Mouse (Mus musculus) neutrophil, adult 65 days (primary cell): Measurements from ENCODE around the gene Pnmt. TPM values are rescaled to one million over a fixed set of nuclear protein-coding genes. Genes with fewer than 3 reads are reported as not detected.

ENCODE experiments used
- total RNA-seq: library from RNA; stranded (reverse); gene quantifications from 2 replicates; pipeline ENCODE4 v1.2.4, GENCODE M21; 2023

Gene Pnmt
- not detected in 2 replicates for total RNA-seq

DNA sequence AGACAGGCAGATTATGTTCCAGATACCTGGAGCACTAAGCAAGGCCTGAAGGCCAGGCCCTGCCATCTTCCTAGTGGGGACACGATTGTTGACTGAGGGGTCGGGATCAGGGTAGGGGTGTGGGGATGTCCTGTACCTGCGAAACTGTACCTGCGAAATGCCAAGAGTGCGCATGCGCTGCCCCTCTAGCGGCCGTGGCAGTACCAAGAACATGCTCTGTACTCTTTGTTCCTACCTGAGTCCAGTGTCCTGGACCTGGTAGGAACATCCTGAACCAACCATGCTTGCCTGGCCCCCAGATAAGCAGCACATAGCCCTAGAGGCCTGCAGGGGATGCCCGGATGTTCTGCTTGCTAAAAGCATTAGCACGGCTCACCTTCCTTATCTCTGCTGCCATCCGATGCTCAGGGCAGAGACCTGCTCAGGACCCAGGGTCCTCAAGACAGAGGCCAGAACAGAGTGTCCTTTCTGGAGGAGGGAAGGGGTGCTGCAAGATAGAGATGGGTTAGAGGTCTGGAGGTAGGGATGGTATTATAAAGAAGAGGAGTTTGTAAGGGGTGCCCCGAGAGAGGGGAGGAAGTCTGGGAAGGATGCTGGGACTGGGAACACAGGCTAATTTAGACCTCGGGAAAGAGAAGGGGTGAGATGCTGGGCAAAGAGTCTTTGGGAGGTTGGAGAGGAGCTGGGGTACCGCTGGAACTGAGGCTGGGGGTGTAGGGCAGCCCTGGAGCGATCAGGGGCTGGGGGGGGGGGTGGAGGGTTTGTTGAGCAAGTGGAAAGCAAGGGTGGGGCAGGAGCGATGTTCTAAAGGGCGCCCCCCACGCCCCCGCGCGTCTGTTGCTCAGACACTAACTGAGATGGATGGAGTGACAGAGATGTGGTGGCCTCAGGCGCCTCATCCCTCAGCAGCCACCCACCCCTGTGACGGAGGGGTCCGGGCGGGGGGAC is at the start of gene Pnmt:
Gene Pnmt, plus strand, starts transcription at position 813 of the 948 bp plus-strand sequence.

GRCm38 (mm10) chr11:98348083-98348961 is 37.9 kb upstream of the Pnmt start, which contains the start of gene Ppp1r1b:
Gene Ppp1r1b (plus strand): TSS chr11:98348404.

DNA sequence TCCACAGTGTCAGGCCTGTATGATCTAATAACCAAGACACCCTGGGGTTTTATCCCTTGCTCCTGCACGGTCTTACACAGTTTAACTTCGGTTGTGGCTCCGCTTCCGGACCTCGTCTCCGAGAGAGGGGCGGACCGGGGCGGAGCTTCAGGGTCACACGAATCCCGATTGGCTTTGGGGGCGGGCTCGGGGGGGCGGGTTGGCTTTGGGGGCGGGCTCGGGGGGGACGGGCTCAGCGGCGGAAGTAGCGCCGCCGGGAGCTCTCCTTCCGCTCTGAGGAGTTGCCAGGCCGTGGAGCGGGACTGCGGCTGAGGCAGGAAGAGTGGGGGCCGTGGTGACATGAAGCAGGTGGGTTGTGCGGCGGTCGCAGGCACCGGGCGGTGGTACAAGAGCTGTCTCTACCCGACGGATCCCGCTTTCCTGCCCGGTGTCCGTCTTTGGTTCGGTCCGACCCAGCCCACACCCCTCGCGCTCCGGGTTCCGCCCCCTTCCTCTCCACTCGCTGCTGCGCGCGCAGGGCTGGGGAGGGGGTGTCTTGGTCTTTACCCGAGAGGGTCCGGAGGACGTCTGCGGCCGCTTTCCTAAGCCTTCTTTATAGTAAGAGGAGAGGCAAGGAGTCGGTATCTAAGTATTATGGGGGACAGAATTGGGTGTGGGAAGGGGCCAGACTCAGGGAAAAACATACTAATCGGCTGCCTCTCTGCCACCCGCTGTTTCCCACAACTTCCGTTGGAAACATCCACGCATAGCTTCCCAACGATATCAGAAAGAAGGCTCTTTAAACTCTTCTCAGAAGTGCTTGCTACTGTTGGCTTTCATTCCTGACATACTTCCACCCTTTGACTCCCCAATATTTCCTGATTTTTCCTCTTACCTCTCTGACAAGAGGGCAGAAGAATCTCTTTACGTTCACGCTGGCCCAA is 27.8 kb upstream of the Pnmt start, which contains the start of gene Stard3:
Gene Stard3, plus strand, starts transcription at position 208 of the 923 bp plus-strand sequence.

DNA sequence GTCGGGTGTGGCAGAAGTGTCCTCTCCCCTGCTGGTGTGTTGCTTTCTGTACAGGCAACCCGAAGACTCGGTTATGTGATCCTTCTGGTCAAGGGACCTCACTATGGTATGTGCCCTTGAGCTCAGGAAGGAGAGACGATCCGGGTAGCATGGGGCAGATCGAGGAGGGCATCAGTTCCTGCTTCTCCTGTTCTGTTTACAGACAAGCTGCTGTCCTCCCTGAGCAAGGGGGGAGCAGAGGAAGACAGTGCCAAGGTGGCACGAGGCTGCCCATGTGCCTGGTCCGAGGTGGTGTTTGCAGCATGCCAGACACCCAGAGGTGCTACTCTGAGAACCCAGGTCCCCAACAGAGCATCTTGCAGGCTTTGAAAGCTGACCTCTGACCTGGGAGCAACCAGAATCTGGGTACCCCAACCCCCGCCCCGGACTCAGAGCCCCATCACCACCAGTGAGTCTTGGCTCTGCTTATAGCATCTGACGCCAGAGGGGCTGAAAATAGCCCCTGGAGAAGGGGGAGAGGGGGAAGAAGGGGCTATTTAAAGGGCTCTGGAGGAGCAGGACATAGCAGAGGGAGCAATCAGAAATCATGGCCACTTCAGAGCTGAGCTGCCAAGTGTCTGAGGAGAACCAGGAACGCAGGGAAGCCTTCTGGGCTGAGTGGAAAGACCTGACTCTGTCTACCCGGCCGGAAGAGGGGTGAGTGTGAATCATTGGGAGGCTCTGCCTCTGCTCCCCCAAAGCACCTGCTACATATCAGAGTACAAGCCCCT is 2.8 kb upstream of the Pnmt start, which contains the start of gene Tcap:
Gene Tcap, plus strand, starts transcription at position 551 of the 770 bp plus-strand sequence.

DNA sequence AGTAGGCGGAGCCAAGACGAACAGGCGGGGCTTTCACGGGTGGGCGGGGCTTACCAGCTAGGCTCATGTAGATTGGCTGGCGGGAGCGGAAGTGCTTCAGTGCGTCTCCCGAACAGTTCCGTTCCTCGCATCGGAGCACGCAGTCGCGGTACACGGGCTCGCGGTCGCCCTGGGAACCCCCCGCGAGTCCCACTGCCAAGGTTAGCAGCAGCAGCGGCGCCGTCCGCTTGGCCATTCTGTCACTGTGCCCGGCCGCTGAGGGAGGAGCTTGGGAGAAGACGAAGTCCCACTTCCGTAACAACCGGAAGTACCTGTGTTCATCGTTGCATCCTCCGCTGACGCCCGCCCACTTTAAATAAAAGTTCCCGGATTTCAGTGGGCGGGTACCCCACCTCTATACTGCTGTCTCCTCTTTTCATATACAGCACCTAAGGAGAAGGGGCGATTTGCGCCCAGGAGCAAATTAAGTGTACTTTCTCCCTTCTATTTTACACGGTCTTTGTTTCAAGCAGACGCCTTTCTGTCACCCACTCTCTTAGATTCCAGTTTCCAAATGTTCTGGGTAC is 14.0 kb downstream of the Pnmt start, which contains the start of gene Pgap3:
Gene Pgap3, minus strand, starts transcription at position 330 of the 566 bp plus-strand sequence.

GRCm38 (mm10) chr11:98412273-98412796 is 26.1 kb downstream of the Pnmt start, which contains the start of gene Erbb2:
Gene Erbb2 (plus strand): TSS chr11:98412470.

Other genes starting within 250 kb of the Pnmt start
- gene Fbxl20, start 236.0 kb upstream of the Pnmt start, total RNA-seq: 22.6 and 29.4 TPM in 2 replicates
- 29.4 and 43.1 TPM in 2 replicates for gene Med1, start 193.2 kb upstream of the Pnmt start, total RNA-seq
- gene Cdk12, start 183.4 kb upstream of the Pnmt start, total RNA-seq: 78.0 and 93.6 TPM in 2 replicates
- gene Neurod2, start 56.8 kb upstream of the Pnmt start, total RNA-seq: not detected in 2 replicates
- gene Ppp1r1b, start 38.0 kb upstream of the Pnmt start, total RNA-seq: not detected in 2 replicates
- gene Stard3, start 28.1 kb upstream of the Pnmt start, total RNA-seq: 34.1 and 40.6 TPM in 2 replicates
- not detected in 2 replicates for gene Tcap, start 2.6 kb upstream of the Pnmt start, total RNA-seq
- 1.3 and 1.9 TPM in 2 replicates for gene Pgap3, start 14.0 kb downstream of the Pnmt start, total RNA-seq
- not detected in 2 replicates for gene Erbb2, start 26.0 kb downstream of the Pnmt start, total RNA-seq
- gene Mien1, start 52.5 kb downstream of the Pnmt start, total RNA-seq: 38.5 and 55.9 TPM in 2 replicates
- not detected in 2 replicates for gene Grb7, start 59.9 kb downstream of the Pnmt start, total RNA-seq
- 1.8 and 5.5 TPM in 2 replicates for gene Ikzf3, start 159.6 kb downstream of the Pnmt start, total RNA-seq
- not detected in 2 replicates for gene Zpbp2, start 164.6 kb downstream of the Pnmt start, total RNA-seq
- gene Ormdl3, start 200.9 kb downstream of the Pnmt start, total RNA-seq: 4.4 and 6.5 TPM in 2 replicates
- not detected in 2 replicates for gene Lrrc3c, start 211.8 kb downstream of the Pnmt start, total RNA-seq
- gene Gm12355, start 239.2 kb downstream of the Pnmt start, total RNA-seq: 21.5 and 21.8 TPM in 2 replicates
- gene Gsdma3, start 239.9 kb downstream of the Pnmt start, total RNA-seq: not detected in 2 replicates